Mouse (Mus musculus) midbrain, embryonic 11.5 days (tissue): Measurements from ENCODE around the gene Fam131a. TPM values are rescaled to one million over a fixed set of nuclear protein-coding genes. Genes with fewer than 3 reads are reported as not detected.

Experiments
- ATAC-seq: fragments of 200-750 bp; cut with Nextera tagmentation; 2 replicates; pipeline ENCODE4 v1.8.0; 2017; ENCODE audit warnings: moderate TSS enrichment, moderate library complexity; ENCODE audit not compliant: low FRiP score
- DNase-seq: peaks from one replicate; pipeline ENCODE4 v3.0.0; 2015; ENCODE audit warnings: low spot score; ENCODE audit errors: missing footprints
- H3K27ac ChIP-seq: fragments of 300-500 bp; sonication (generic); 2 replicates; pipeline ENCODE4 v1.5.1; 2014; ENCODE audit warnings: low read depth, low read length
- H3K27me3 ChIP-seq: fragments of 300-500 bp; sonication (generic); 2 replicates; pipeline ENCODE4 v1.6.1; 2014; ENCODE audit warnings: mild to moderate bottlenecking, low read length, moderate library complexity, mixed read lengths; ENCODE audit not compliant: control insufficient read depth, insufficient read depth
- H3K36me3 ChIP-seq: fragments of 300-500 bp; sonication (generic); 2 replicates; pipeline ENCODE4 v1.6.1; 2014; ENCODE audit warnings: mild to moderate bottlenecking, low read length, moderate library complexity, mixed read lengths; ENCODE audit not compliant: control insufficient read depth, insufficient read depth
- H3K4me1 ChIP-seq: fragments of 300-500 bp; sonication (generic); 2 replicates; pipeline ENCODE4 v1.6.1; 2014; ENCODE audit warnings: low read length; ENCODE audit not compliant: control insufficient read depth, insufficient read depth
- H3K4me2 ChIP-seq: fragments of 300-500 bp; sonication (generic); 2 replicates; pipeline ENCODE4 v1.6.1; 2014; ENCODE audit warnings: mild to moderate bottlenecking, moderate library complexity
- H3K4me3 ChIP-seq: fragments of 300-500 bp; sonication (generic); 2 replicates; pipeline ENCODE4 v1.5.1; 2014; ENCODE audit warnings: low read depth, low read length
- H3K9ac ChIP-seq: fragments of 300-500 bp; sonication (generic); 2 replicates; pipeline ENCODE4 v1.6.1; 2014; ENCODE audit warnings: low read length
- H3K9me3 ChIP-seq: fragments of 300-500 bp; sonication (generic); 2 replicates; pipeline ENCODE4 v1.6.1; 2016; ENCODE audit warnings: low read length; ENCODE audit not compliant: control insufficient read depth
- WGBS: fragments of 180-500 bp; shearing (Covaris S2); extraction: QIAGEN DNeasy Blood & Tissue Kit; methylation state at CpG from one replicate; pipeline ENCODE4 v1.1.7; 2014; 5-methylcytosine and 5-hydroxymethylcytosine counted together
- polyA plus RNA-seq: library from polyadenylated mRNA; unstranded; fragments of >200 nt; fragmentation: Nextera tagmentation; extraction: Ambion mirVana; gene quantifications from 2 replicates; pipeline ENCODE4 v1.2.1, GENCODE M21; 2014

Gene Fam131a
- polyA plus RNA-seq, 1 experiment from 2014 or later, result 12.5 TPM

DNA sequence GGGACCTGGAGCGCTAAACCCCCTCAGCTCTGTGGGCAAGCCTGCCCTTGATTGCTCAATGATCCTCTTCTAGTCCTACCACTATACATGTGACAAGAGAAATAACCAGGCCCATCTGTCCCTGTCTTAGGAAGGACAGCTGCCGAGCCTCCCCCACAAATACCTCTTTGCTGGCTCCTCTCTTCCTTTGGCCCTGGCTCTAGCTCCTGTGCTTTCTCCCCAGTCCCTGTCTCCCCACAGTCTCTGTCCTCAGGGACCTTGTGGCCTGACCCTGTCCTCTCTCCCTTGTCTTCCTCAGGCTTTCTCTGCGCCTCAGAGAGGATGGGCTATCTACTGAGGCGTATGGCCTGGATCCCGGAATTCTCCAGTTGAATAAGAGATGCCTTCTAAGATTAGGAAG lies 38.6 kb downstream of the Fam131a start:
- Histone ChIP-seq H3K9me3 (no peaks in the 10 kb centered on the region), H3K27me3 (peaks cover 27% of the 10 kb centered on the region), H3K4me1 (peaks cover 18% of the 10 kb centered on the region), H3K9ac (no peak overlapping the region; the same call in 1 of the 2 replicates), H3K4me2 (no peak overlapping the region), H3K36me3 (no peaks in the 10 kb centered on the region), H3K4me3 (no peak overlapping the region), H3K27ac (no peak overlapping the region)
- ATAC-seq (no peak), DNase-seq (no peak)
- WGBS, result 67% methylated on average over 5 of the region's 5 CpGs

DNA sequence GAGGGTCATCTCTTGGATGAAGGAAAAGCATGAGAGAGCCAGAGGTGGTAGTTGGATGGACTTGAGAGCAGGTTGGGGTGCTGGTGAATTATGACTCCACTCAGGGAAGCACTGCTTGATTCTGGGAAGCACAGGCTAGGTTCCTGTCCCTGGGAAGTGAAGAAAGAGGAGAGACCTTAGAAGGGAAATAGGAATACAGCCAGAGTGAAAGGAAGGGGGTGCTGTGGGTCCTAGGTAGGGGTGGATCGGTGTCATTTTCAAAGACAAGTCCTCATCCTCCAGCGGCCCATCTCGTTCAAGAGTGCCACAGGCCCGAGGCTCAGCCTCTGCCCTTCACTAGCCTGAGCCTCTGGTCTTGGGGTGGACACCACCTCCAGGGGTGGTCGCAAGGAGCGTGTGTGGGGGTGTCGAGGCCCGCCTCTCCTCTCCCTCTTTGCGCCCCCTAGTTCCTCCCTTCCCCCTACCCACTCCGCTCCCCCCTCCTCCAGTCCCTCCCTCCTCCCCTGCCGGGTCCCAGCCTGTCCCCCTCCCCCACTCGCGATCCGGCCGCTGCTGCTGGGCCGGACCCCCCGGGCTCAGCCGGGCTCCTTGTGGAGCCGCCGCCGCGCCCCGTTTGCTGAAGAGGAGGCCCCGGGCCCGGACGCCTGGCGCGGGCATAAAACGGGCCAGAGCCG lies 39.3 kb downstream of the Fam131a start:
- DNase-seq, result peak; percentile 97

DNA sequence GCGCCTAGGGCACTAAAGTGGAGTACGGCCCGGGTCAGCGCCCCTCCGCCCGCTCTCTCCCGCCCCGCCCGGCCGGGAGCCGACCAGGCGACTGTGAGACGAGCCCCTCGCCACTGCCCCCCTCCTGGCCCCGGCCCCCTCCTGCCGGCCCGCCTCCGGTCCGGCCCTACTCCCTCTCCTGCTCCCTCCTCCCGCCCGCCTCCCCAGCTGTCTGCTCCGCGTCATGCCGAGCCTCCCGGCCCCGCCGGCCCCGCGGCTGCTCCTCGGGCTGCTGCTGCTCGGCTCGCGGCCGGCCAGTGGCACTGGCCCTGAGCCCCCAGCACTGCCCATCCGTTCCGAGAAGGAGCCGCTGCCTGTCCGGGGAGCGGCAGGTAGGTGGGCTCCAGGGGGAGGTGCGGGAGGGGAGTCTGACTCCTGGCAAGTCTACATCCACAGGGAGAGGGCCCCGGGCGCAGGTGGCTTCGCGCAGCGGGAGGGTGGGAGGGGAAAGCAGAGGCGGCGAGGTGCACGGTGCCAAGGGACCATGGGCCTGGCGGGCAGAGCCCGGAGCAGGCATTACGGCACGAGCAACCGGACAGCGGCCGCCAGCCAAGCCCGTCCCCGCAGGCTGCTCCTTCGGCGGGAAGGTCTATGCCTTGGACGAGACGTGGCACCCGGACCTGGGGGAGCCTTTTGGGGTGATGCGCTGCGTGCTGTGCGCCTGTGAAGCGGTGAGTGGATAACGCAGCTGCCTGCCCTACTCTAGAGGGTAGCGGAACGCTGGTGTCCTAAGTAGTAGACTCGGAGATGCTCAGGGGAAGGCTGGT lies 40.1 kb downstream of the Fam131a start, which contains the start of gene Chrd:
Chrd (plus strand) TSS at position 203 of the 806 bp plus-strand sequence.
- WGBS, result under 1% methylated on average over 62 of the region's 70 CpGs
- DNase-seq (peak; percentile 95), ATAC-seq (peak; percentile 90)
- peak within 1 kb of the TSS; percentile 61 for H3K27ac ChIP-seq
- H3K9me3 ChIP-seq, result no peaks in the 10 kb centered on the region
- H3K4me1 ChIP-seq, result peaks cover 18% of the 10 kb centered on the region
- peak within 1 kb of the TSS; percentile 98 for H3K4me2 ChIP-seq
- peak within 1 kb of the TSS; percentile 80 for H3K9ac ChIP-seq
- H3K4me3 ChIP-seq, result peak within 1 kb of the TSS; percentile 63
- no peaks in the 10 kb centered on the region for H3K36me3 ChIP-seq
- H3K27me3 ChIP-seq, result peaks cover 27% of the 10 kb centered on the region

More for the DNA sequence above, 39.3 kb downstream of the Fam131a start:
- Histone ChIP-seq H3K4me1 (peaks cover 18% of the 10 kb centered on the region), H3K27me3 (peaks cover 27% of the 10 kb centered on the region), H3K4me2 (peak overlapping the region; percentile 98), H3K27ac (peak overlapping the region; percentile 61), H3K9ac (peak overlapping the region; percentile 80), H3K4me3 (peak overlapping the region; percentile 63), H3K9me3 (no peaks in the 10 kb centered on the region), H3K36me3 (no peaks in the 10 kb centered on the region)
- ATAC-seq, result peak; percentile 60; the same call in 1 of the 2 replicates
- WGBS, result 0% methylated on average over 28 of the region's 30 CpGs

DNA sequence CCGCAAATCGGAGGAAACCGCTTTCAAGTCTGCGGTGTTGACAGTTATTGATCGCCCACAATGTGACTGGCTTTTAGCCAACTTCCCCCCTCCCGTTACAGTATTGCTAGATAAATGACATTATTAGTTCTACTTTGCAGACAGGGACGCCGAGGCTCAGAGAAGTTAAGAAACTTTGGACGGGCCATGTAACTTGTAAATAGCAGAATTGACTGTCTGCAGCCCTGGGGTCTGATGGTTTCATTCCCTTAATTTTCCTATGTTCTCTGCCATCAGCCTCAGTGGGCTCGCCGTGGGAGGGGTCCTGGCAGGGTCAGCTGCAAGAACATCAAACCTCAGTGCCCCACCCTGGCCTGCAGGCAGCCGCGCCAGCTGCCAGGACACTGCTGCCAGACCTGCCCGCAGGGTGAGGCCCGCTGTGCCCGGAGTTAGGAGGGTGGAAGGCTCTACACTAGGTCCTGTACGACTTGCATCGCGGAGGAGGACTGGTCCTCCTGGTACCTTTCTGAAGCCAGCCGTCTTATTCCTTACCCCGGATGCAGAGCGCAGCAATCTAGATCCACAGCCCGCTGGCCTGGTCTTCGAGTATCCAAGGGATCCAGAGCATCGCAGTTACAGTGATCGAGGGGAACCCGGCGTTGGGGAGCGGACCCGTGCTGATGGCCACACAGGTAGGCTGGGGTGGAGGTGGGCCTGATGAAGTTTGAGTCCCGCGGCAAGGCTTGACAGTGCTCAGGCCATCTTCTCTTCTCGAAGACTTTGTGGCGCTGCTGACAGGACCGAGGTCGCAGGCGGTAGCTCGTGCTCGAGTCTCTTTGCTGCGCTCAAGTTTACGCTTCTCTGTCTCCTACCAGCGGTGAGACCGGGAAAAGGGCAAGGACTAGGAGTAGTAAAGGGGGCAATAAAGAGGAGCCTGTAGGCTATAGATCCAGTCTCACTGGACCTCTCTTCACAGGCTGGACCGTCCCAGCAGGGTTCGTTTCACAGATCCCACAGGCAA lies 41.0 kb downstream of the Fam131a start, which contains the start of gene Thpo:
Thpo (minus strand) TSS at position 781 of the 1,000 bp plus-strand sequence.
- Histone ChIP-seq H3K4me3 (peak within 1 kb of the TSS; percentile 63), H3K27me3 (peaks cover 27% of the 10 kb centered on the region), H3K4me1 (peaks cover 18% of the 10 kb centered on the region), H3K9me3 (no peaks in the 10 kb centered on the region), H3K36me3 (no peaks in the 10 kb centered on the region), H3K27ac (no peak within 1 kb of the TSS), H3K9ac (peak within 1 kb of the TSS; percentile 80), H3K4me2 (peak within 1 kb of the TSS; percentile 98)
- ATAC-seq (no peak), DNase-seq (peak; percentile 91)
- 4% methylated on average over 45 of the region's 45 CpGs for WGBS

DNA sequence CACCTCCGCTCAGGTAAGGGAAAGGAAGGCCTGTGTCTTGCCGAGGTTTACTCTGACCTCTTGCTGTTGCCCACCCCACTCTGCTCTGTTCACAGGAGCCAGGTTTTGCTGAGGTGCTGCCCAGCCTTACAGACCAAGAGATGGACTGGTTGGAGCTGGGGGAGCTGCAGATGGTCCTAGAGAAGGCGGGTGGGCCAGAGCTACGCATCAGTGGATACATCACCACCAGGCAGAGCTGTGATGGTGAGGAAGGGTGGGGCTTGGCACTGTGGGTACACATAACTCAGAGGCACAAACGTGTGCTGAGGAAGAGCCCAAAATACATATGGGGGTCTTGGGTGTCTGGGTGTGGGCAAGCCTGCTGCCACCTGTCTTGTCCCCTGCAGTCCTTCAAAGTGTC lies 42.6 kb downstream of the Fam131a start:
- no peaks in the 10 kb centered on the region for H3K9me3 ChIP-seq
- no peak overlapping the region for H3K27ac ChIP-seq
- H3K4me2 ChIP-seq, result no peak overlapping the region
- H3K27me3 ChIP-seq, result peaks cover 27% of the 10 kb centered on the region
- ATAC-seq, result no peak
- H3K4me1 ChIP-seq, result peaks cover 18% of the 10 kb centered on the region
- H3K9ac ChIP-seq, result no peak overlapping the region
- DNase-seq, result no peak
- H3K36me3 ChIP-seq, result no peaks in the 10 kb centered on the region
- no peak overlapping the region for H3K4me3 ChIP-seq
- WGBS, result 82% methylated on average over 5 of the region's 5 CpGs

DNA sequence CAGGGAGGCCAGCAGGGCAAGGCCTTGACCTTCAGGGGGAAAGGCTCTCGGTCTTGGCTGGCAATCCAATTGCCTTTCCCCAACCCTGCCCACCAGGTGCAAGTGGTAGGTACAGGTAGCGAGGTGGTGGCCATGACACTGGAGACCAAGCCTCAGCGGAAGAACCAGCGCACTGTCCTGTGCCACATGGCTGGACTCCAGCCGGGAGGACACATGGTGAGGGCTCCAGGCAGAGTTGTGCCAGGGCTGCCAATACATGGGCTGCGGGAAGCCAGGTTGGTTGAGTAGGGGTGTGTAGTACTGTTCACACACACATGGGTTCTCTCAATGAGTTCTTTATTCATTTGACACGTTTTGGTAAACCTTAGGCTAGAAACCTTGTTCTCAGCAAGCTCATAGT lies 43.1 kb downstream of the Fam131a start:
- H3K4me1 ChIP-seq, result peaks cover 18% of the 10 kb centered on the region
- 83% methylated on average over 7 of the region's 7 CpGs for WGBS
- H3K27me3 ChIP-seq, result peaks cover 27% of the 10 kb centered on the region
- H3K4me3 ChIP-seq, result no peak overlapping the region
- H3K27ac ChIP-seq, result no peak overlapping the region
- no peak overlapping the region for H3K9ac ChIP-seq
- DNase-seq (no peak), ATAC-seq (no peak)
- no peaks in the 10 kb centered on the region for H3K9me3 ChIP-seq
- no peaks in the 10 kb centered on the region for H3K36me3 ChIP-seq
- H3K4me2 ChIP-seq, result no peak overlapping the region

DNA sequence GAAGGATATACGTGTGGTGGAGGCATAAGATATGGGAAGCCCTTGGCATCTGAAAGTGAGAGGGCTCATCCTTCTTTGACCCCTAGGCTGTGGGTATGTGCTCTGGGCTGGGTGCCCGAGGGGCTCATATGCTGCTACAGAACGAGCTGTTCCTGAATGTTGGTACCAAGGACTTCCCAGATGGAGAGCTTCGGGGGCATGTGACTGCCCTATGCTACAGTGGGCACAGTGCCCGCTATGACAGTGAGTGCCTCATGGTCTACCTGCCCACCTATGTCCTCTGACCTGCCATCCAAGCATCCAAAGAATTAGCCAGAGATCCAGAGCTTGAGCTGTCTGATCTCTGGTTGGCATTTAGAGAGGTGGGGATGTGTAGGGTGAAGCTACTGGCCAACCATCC lies 43.8 kb downstream of the Fam131a start:
- DNase-seq, result no peak
- H3K9me3 ChIP-seq, result no peaks in the 10 kb centered on the region
- no peaks in the 10 kb centered on the region for H3K36me3 ChIP-seq
- WGBS, result 89% methylated on average over 5 of the region's 5 CpGs
- no peak for ATAC-seq
- no peak overlapping the region for H3K9ac ChIP-seq
- no peak overlapping the region for H3K27ac ChIP-seq
- no peak overlapping the region for H3K4me3 ChIP-seq
- peaks cover 27% of the 10 kb centered on the region for H3K27me3 ChIP-seq
- H3K4me2 ChIP-seq, result no peak overlapping the region
- peaks cover 18% of the 10 kb centered on the region for H3K4me1 ChIP-seq

DNA sequence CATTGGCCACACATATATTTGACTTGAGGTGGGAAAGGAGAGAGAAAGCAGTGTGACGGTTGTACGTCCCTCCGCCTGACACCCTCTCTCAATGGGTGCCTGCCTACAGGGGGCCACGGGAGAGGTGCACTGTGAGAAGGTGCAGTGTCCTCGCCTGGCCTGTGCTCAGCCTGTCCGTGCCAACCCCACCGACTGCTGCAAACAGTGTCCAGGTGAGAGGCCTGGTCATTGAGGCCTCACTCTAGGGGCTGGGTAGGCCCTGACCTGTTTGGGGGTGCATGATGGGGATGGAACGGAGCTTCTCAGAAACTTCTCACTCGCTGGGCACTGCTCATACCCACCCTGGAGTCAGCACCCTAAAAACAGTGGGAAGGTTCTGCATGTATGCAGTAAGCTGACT lies 46.8 kb downstream of the Fam131a start:
- Histone ChIP-seq H3K27ac (no peak overlapping the region), H3K27me3 (peaks cover 12% of the 10 kb centered on the region), H3K4me2 (no peak overlapping the region), H3K9me3 (no peaks in the 10 kb centered on the region), H3K4me1 (no peaks in the 10 kb centered on the region), H3K36me3 (no peaks in the 10 kb centered on the region), H3K9ac (no peak overlapping the region), H3K4me3 (no peak overlapping the region)
- DNase-seq, result no peak
- WGBS, result 93% methylated on average over 9 of the region's 9 CpGs
- ATAC-seq, result no peak
